Mouse (Mus musculus) intestine, embryonic 14.5 days (tissue): ENCODE results near the gene Slu7. TPM values are rescaled to one million over a fixed set of nuclear protein-coding genes. Genes with fewer than 3 reads are reported as not detected.

Experiments used
- ATAC-seq: fragments of 200-750 bp; cut with Nextera tagmentation; replicated peaks from 2 replicates; pipeline ENCODE4 v1.8.0; 2017; ENCODE audit warnings: low read depth, moderate number of reproducible peaks, moderate TSS enrichment, moderate library complexity; ENCODE audit not compliant: low FRiP score, low TSS enrichment
- DNase-seq: peaks from one replicate; pipeline ENCODE4 v3.0.0-alpha.2; 2018; ENCODE audit warnings: low spot score
- H3K27ac ChIP-seq: fragments of 300-500 bp; sonication (generic); 2 replicates; pipeline ENCODE4 v1.5.1; 2014; ENCODE audit warnings: low read depth, mild to moderate bottlenecking, control low read depth
- H3K27me3 ChIP-seq: fragments of 300-500 bp; sonication (generic); replicated peaks from 2 replicates; pipeline ENCODE4 v1.6.1; 2014; ENCODE audit warnings: low read length, control low read depth; ENCODE audit not compliant: control insufficient read depth, insufficient read depth
- H3K36me3 ChIP-seq: fragments of 300-500 bp; sonication (generic); 2 replicates; pipeline ENCODE4 v1.6.1; 2014; ENCODE audit warnings: low read length, control low read depth; ENCODE audit not compliant: control insufficient read depth, insufficient read depth
- H3K4me1 ChIP-seq: fragments of 300-500 bp; sonication (generic); replicated peaks from 2 replicates; pipeline ENCODE4 v1.6.1; 2014; ENCODE audit warnings: low read length, control low read depth, mixed read lengths; ENCODE audit not compliant: control insufficient read depth, insufficient read depth
- H3K4me2 ChIP-seq: fragments of 300-500 bp; sonication (generic); 2 replicates; pipeline ENCODE4 v1.6.1; 2014; ENCODE audit warnings: low read length
- H3K4me3 ChIP-seq: fragments of 300-500 bp; sonication (generic); 2 replicates; pipeline ENCODE4 v1.5.1; 2014; ENCODE audit warnings: low read depth, low read length, control low read depth, mixed read lengths
- H3K9ac ChIP-seq: fragments of 300-500 bp; sonication (generic); 2 replicates; pipeline ENCODE4 v1.6.1; 2014; ENCODE audit warnings: mild to moderate bottlenecking, low read length
- H3K9me3 ChIP-seq: fragments of 300-500 bp; sonication (generic); 2 replicates; pipeline ENCODE4 v1.6.1; 2016; ENCODE audit warnings: low read length, control low read depth; ENCODE audit not compliant: control insufficient read depth
- WGBS: fragments of 180-500 bp; shearing (Covaris S2); extraction: QIAGEN DNeasy Blood & Tissue Kit; methylation state at CpG from one replicate; pipeline ENCODE4 v1.1.7; 2014; 5-methylcytosine and 5-hydroxymethylcytosine counted together
- polyA plus RNA-seq: library from polyadenylated mRNA; unstranded; fragments of >200 nt; fragmentation: Nextera tagmentation; extraction: Ambion mirVana; gene quantifications from 2 replicates; pipeline ENCODE4 v1.2.1, GENCODE M21; 2014

The Slu7 gene
- polyA plus RNA-seq, 1 experiment from 2014 or later, result 45.0 TPM

DNA sequence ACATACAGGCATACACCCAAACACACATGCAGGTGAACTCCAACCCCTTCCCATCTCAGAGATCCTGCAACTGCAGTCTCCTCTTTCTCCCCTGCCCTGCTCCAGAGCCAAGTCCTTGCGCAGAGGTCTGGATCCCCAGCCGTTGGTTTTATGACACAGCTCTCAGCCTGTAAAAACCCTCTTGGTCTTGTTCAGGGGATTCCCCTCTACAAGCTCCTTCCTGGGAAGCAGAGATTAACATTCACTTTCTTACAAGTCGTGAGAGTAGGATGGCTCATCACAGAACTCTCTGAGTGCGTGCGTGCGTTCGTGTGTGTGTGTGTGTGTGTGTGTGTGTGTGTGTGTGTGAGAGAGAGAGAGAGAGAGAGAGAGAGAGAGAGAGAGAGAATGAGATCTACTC, 23.3 kb upstream of the Slu7 start:
- no peak overlapping the region for H3K27ac ChIP-seq
- WGBS, result 45% methylated on average over 7 of the region's 7 CpGs
- ATAC-seq, result no peak

DNA sequence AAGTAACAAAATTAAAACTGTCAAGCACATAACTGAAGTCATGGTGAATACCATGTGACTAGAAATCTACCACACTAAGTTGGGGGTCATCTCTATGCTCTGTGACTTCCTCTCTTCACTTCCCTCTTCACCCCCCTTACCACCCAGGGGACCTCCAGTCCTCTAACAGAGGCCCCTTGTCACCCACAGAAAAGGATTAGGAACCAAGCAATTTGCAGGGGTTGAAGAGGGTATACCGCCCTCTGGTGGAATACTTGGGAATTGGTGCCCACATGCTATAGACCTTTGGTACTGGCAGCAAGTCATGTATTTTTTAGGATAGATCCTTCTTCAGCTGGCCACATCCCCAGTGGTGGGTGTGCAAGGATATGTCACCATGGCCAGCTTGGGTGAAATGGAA, 22.1 kb upstream of the Slu7 start:
- no peaks in the 10 kb centered on the region for H3K36me3 ChIP-seq
- 5% methylated on average over 1 of the region's 1 CpGs for WGBS
- no peaks in the 10 kb centered on the region for H3K27me3 ChIP-seq
- H3K27ac ChIP-seq, result no peak overlapping the region
- H3K4me2 ChIP-seq, result no peak overlapping the region
- H3K4me3 ChIP-seq, result no peak overlapping the region
- peak; percentile 86 for DNase-seq
- no peaks in the 10 kb centered on the region for H3K9me3 ChIP-seq
- no peak overlapping the region for H3K9ac ChIP-seq
- peak; percentile 47; the same call in 1 of the 2 replicates for ATAC-seq
- H3K4me1 ChIP-seq, result no peaks in the 10 kb centered on the region

More for the DNA sequence above, 23.3 kb upstream of the Slu7 start:
- no peak overlapping the region for H3K4me2 ChIP-seq
- no peaks in the 10 kb centered on the region for H3K4me1 ChIP-seq
- DNase-seq, result no peak
- H3K9ac ChIP-seq, result no peak overlapping the region
- H3K36me3 ChIP-seq, result no peaks in the 10 kb centered on the region
- no peaks in the 10 kb centered on the region for H3K27me3 ChIP-seq
- H3K4me3 ChIP-seq, result no peak overlapping the region
- H3K9me3 ChIP-seq, result no peaks in the 10 kb centered on the region

DNA sequence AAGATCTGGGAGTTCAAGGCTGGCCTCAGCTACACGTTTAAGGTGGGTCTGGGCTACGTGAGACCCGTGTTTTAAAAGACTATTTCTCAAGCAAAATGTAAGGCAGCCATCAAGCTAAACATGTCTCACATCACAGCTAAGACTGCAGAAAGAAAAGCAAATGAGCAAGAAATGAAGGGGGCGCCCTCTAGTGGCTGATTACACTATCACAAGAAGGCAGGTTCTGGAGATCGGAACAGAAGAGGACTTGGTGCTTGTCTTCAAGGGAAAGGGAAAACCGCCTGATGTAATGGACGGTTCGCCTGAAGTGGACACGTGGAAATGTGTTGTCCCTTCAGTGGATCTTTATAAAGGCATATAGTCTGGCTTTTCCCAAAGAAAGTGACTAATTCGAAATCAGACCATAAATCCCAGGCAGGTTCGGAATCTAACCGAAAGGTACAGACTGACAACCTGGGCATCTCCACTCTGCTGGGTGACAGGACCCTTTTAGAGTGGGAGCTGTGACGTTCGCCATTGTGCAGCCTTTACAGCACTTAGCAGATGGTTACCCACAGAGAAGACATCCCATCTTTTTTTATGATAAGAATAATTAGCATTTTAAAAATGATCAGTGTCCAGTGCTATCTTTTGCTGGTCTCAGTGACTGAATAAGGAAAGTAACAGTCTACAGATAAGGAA, 20.6 kb upstream of the Slu7 start:
- 28% methylated on average over 14 of the region's 14 CpGs for WGBS
- H3K4me1 ChIP-seq, result no peaks in the 10 kb centered on the region
- ATAC-seq, result no peak

DNA sequence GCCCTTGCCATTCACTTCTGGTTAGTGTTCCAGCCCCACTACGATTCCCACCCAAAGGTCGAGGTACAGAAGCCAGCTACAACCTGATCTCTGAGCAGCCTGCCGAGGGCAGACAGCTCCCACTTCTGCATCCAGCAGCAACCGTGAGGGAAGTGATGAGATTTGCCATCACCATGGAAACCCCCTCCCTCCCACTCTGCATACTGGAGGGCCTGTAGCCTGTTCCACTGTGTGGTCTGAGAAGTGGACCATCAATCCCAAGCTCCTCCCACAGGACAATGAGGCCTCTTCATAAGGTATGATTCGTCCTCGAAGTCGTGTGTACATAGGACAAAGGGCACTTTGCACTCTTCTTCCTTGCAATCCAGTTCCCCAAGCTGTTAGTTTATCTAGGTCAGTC, 16.3 kb upstream of the Slu7 start:
- Histone ChIP-seq H3K36me3 (0 out of 2 replicates have a peak, but pooled peaks cover 6% of the 10 kb centered on the region), H3K27me3 (no peaks in the 10 kb centered on the region), H3K4me2 (no peak overlapping the region), H3K9ac (no peak overlapping the region), H3K4me3 (no peak overlapping the region), H3K9me3 (no peaks in the 10 kb centered on the region), H3K4me1 (no peaks in the 10 kb centered on the region), H3K27ac (no peak overlapping the region)
- peak; percentile 83 for ATAC-seq
- DNase-seq, result peak; percentile 40
- 41% methylated on average over 7 of the region's 7 CpGs for WGBS

More for the DNA sequence above, 20.6 kb upstream of the Slu7 start:
- H3K9me3 ChIP-seq, result no peaks in the 10 kb centered on the region
- H3K36me3 ChIP-seq, result no peaks in the 10 kb centered on the region
- no peak overlapping the region for H3K4me2 ChIP-seq
- DNase-seq, result peak; percentile 91
- no peak overlapping the region for H3K9ac ChIP-seq
- H3K27me3 ChIP-seq, result no peaks in the 10 kb centered on the region
- H3K4me3 ChIP-seq, result no peak overlapping the region
- H3K27ac ChIP-seq, result no peak overlapping the region

DNA sequence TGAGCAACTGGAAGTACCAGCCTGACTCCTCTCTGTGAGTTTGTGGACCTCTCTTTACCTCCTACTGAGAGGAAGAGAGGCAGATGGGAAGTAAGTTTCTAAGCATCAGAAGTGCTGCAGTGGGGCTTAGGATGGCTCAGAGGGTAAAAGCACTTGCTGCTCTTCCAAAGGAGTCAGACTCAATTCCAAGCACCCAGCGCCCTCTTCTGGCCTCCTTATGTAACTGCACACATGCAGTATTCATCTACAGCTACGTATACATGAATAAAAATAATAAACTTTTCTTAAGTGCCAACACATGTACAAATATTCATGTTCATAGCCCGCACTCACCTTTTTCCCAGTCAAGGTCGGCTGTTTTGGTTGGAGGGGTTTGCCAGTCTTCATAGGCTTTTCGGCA, 9.2 kb upstream of the Slu7 start:
- no peaks in the 10 kb centered on the region for H3K9me3 ChIP-seq

DNA sequence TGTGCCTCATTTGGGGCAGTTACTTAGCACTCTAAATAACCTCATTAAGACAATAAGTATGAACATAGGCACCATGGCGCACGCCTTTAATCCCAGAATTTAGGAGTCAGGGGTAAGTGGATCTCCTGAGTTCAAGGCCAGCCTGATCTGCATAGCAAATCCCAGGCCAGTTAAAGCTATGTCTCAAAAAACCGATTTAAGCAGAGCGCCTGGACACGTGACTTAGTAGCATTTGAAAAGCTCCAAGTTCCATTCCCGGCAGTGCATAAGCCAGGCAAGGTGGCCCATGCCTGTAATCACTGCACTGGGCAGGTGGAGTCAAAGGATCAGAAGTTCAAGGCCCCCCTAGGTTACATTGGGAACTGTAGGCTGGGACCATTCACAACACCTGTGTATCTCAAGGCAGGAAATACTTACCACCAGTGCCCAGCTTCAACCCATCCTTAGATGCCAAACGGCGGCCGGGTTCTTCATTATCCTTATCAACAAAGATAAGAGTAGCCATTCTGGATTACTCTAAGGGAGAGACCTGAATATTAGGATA, 8.3 kb upstream of the Slu7 start:
- Histone ChIP-seq H3K4me2 (peak overlapping the region; percentile 55), H3K36me3 (0 out of 2 replicates have a peak, but pooled peaks cover 6% of the 10 kb centered on the region), H3K9ac (no peak overlapping the region), H3K4me1 (peaks cover 10% of the 10 kb centered on the region; the same call in 1 of the 2 replicates), H3K9me3 (no peaks in the 10 kb centered on the region), H3K27ac (no peak overlapping the region), H3K27me3 (no peaks in the 10 kb centered on the region), H3K4me3 (peak overlapping the region; percentile 63)
- WGBS, result 83% methylated on average over 9 of the region's 9 CpGs
- DNase-seq (peak; percentile 51), ATAC-seq (peak; percentile 50)

More for the DNA sequence above, 9.2 kb upstream of the Slu7 start:
- 77% methylated on average over 5 of the region's 5 CpGs for WGBS
- ATAC-seq (no peak), DNase-seq (no peak)
- Histone ChIP-seq H3K27me3 (no peaks in the 10 kb centered on the region), H3K4me2 (no peak overlapping the region), H3K27ac (no peak overlapping the region), H3K4me3 (no peak overlapping the region), H3K9ac (no peak overlapping the region), H3K4me1 (peaks cover 10% of the 10 kb centered on the region; the same call in 1 of the 2 replicates), H3K36me3 (0 out of 2 replicates have a peak, but pooled peaks cover 6% of the 10 kb centered on the region)

DNA sequence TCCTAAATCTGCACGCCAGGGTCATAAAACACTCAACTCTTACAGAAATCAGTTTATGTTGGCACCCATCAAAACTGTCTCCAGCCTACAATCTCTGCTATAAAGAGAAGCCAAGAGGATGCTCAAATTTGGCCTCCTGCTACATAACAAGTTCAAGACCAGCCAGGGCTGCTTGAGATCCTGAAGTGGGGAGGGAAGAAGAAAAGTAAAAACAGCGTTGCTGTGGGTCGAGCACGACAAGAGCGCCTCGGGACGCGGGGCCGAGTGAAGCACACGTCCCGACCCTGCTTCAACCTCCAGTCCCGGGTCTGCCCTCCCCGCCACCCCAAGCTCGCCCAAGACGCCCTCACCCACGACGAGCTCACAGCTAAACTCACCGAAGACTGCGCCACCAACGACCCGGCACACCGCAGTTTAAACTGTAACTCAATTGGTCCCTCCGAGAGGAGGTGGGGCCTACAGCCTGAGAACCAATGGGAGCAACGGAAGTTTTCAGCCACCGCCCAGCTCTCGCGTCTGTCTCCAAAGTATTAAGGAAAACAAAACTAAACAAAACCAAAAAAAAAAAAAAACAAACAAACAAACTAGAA, 7.6 kb upstream of the Slu7 start, which contains the start of gene Pttg1:
Gene Pttg1, minus strand, starts transcription at position 428 of the 590 bp plus-strand sequence.
- H3K36me3 ChIP-seq, result 0 out of 2 replicates have a peak, but pooled peaks cover 2% of the 10 kb centered on the region
- no peaks in the 10 kb centered on the region for H3K9me3 ChIP-seq
- 2% methylated on average over 27 of the region's 27 CpGs for WGBS
- no peaks in the 10 kb centered on the region for H3K27me3 ChIP-seq
- H3K4me1 ChIP-seq, result peaks cover 10% of the 10 kb centered on the region; the same call in 1 of the 2 replicates
- H3K4me2 ChIP-seq, result peak within 1 kb of the TSS; percentile 55
- peak within 1 kb of the TSS; percentile 58 for H3K9ac ChIP-seq
- peak; percentile 82 for DNase-seq
- peak within 1 kb of the TSS; percentile 63 for H3K4me3 ChIP-seq
- ATAC-seq, result peak; percentile 94
- peak within 1 kb of the TSS; percentile 64; the same call in 1 of the 2 replicates for H3K27ac ChIP-seq

DNA sequence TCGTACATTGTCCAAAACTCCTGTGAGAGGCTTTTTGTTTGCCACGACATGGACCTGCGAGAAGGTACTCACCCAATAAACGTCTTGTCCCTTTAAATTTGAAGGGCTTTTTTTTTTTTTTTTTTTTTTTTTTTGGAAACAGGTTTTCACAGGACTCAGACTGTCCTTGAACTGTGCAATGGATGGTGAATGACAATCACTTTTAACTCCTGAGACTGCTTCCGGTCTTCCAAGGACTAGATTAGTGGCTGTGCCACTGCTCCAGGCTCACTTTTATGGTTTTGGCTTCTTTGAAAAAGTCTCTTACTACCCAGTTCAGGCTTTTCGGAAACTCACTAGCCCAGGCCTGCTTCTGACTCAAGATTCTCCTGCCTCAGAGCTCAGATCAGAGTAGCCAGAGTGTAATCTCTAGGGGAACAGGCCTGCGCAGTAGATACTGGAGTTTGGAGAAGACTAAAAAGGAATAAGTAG, 7.1 kb upstream of the Slu7 start:
- Histone ChIP-seq H3K36me3 (no peaks in the 10 kb centered on the region), H3K4me3 (peak overlapping the region; percentile 63), H3K9ac (peak overlapping the region; percentile 41; the same call in 1 of the 2 replicates), H3K27ac (peak overlapping the region; percentile 64; the same call in 1 of the 2 replicates), H3K9me3 (no peaks in the 10 kb centered on the region), H3K4me2 (peak overlapping the region; percentile 55), H3K27me3 (no peaks in the 10 kb centered on the region), H3K4me1 (peaks cover 10% of the 10 kb centered on the region; the same call in 1 of the 2 replicates)
- 19% methylated on average over 7 of the region's 7 CpGs for WGBS
- ATAC-seq (peak; percentile 68), DNase-seq (peak; percentile 55)
